Mouse (Mus musculus) midbrain, embryonic 13.5 days (tissue): ENCODE measurements around the gene Tbrg4. TPM values are rescaled to one million over a fixed set of nuclear protein-coding genes. Genes with fewer than 3 reads are reported as not detected.

Experiments used
- ATAC-seq: fragments of 200-750 bp; cut with Nextera tagmentation; 2 replicates; pipeline ENCODE4 v1.8.0; 2017; ENCODE audit warnings: mild to moderate bottlenecking, moderate TSS enrichment, moderate library complexity
- H3K27ac ChIP-seq: fragments of 300-500 bp; sonication (generic); 2 replicates; pipeline ENCODE4 v1.5.1; 2015; ENCODE audit warnings: inconsistent platforms, mild to moderate bottlenecking, moderate library complexity
- H3K27me3 ChIP-seq: fragments of 300-500 bp; sonication (generic); 2 replicates; pipeline ENCODE4 v1.6.1; 2015; ENCODE audit warnings: mild to moderate bottlenecking, inconsistent platforms
- H3K36me3 ChIP-seq: fragments of 300-500 bp; sonication (generic); 2 replicates; pipeline ENCODE4 v1.6.1; 2015; ENCODE audit warnings: mild to moderate bottlenecking, inconsistent platforms
- H3K4me1 ChIP-seq: fragments of 300-500 bp; sonication (generic); replicated peaks from 2 replicates; pipeline ENCODE4 v1.6.1; 2015; ENCODE audit warnings: inconsistent platforms
- H3K4me2 ChIP-seq: fragments of 300-500 bp; sonication (generic); replicated peaks from 2 replicates; pipeline ENCODE4 v1.6.1; 2015; ENCODE audit warnings: moderate library complexity, mild to moderate bottlenecking, inconsistent platforms
- H3K4me3 ChIP-seq: fragments of 300-500 bp; sonication (generic); replicated peaks from 2 replicates; pipeline ENCODE4 v1.5.1; 2015; ENCODE audit warnings: mild to moderate bottlenecking, inconsistent platforms
- H3K9ac ChIP-seq: fragments of 300-500 bp; sonication (generic); replicated peaks from 2 replicates; pipeline ENCODE4 v1.6.1; 2015; ENCODE audit warnings: mild to moderate bottlenecking, inconsistent platforms
- H3K9me3 ChIP-seq: fragments of 300-500 bp; sonication (generic); 2 replicates; pipeline ENCODE4 v1.6.1; 2016; ENCODE audit warnings: mild to moderate bottlenecking, inconsistent platforms
- WGBS: fragments of 180-500 bp; shearing (Covaris S2); methylation state at CpG from one replicate; pipeline ENCODE4 v1.1.7; 2015; 5-methylcytosine and 5-hydroxymethylcytosine counted together
- polyA plus RNA-seq: library from polyadenylated mRNA; unstranded; fragments of >200 nt; fragmentation: Nextera tagmentation; extraction: Ambion mirVana; gene quantifications from 2 replicates; pipeline ENCODE4 v1.2.1, GENCODE M21; 2015

Tbrg4 gene
- polyA plus RNA-seq, 1 experiment from 2014 or later, result 34.6 TPM

DNA sequence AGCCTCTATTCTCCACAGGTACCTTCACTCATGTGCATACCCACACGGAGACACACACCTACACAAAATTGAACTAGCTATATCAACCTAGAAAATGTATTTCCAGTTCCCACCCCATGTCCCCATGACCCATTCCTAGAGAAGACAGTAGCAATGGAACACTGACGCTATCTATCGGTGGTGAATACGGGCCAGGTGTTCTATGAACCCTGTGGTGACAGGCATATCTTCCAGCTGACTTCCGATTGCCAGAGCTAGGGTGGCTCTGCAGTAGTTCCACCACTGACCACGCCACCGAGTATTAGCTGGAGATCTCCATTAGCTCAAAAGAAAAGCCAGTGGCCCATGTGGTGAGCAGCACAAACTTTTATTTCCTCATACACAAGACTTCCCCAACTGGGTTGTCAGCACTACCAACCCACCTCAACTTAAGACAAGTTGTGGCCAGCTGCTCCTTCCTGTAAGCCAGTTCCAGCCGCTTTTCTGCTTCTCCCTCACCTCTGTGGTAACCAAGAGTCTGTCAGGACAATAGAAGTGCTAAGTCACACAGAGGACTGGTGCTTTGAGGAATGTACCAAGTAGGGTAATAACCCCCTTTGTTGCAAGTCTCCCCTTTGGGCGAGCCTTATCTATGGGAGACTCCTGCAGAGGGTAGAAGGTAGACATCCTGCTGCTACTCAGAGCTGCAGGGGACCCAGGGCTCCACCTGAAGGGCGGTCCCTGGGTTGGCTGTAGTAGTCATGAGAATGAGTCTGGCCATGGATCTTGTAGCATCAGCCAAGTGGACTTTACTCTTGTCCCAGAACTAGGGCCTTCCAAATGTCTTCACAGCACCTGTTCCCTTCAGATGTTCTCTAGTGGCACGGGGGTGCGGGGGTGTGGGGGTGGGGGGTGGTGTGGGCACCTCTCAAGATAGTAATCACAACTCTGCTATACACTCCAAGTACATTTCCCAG, 10.3 kb downstream of the Tbrg4 start:
- WGBS, result 92% methylated on average over 12 of the region's 12 CpGs
- no peaks in the 10 kb centered on the region for H3K9me3 ChIP-seq
- no peaks in the 10 kb centered on the region for H3K4me1 ChIP-seq
- peaks cover 87% of the 10 kb centered on the region for H3K36me3 ChIP-seq
- no peak overlapping the region for H3K27ac ChIP-seq
- no peaks in the 10 kb centered on the region for H3K27me3 ChIP-seq
- H3K9ac ChIP-seq, result no peak overlapping the region
- no peak overlapping the region for H3K4me3 ChIP-seq
- H3K4me2 ChIP-seq, result no peak overlapping the region
- ATAC-seq, result no peak

DNA sequence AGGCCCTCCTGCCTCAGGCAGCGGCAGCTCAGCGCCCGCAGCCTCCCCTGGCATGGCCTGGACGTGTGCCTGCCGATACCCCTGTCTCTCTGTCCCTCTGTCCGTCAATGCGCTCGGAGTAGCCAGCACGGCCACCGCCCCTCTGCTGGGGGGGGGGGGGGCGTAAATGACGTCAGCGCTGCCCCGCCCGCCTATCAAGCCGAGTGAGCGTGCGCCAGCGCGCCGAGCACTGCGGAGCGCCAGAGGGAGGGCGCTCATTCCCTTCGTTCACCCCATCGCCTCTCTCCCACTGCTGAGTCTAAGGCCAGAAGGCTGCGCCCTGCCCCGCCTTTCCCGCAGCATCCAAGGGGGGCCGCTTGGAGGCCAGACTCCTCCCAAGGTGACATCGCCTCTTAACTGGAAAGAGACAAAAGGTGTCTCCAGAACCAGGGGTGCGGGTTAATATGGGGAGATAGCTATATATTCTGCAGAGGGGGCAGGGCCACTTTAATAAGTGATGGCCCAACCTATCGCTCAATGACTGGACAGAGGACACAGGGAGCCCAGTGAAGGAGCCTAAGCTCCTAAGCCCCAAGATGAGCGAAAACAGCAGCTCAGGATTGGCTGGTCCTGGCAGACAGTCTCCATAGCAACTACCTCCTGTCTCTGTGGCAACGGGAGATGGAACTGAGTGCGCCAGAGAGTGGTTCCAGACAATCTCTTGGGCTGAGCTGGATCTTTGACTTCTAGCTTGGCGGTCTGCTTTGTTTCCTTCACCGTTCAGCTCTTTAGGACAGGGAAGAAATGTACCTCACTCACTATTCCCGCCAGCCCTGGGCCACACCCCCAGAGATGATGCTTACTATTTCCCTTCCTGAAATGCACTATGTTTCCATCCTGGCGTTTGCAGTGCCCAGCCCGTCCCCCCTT, 20.1 kb downstream of the Tbrg4 start, which contains the start of gene Nacad:
Gene Nacad (minus strand): TSS at position 563 of the 909 bp plus-strand sequence.
- no peaks in the 10 kb centered on the region for H3K9me3 ChIP-seq
- peak within 1 kb of the TSS; percentile 100 for H3K27ac ChIP-seq
- peak within 1 kb of the TSS; percentile 69 for H3K4me3 ChIP-seq
- H3K36me3 ChIP-seq, result peaks cover 27% of the 10 kb centered on the region
- H3K9ac ChIP-seq, result peak within 1 kb of the TSS; percentile 89
- ATAC-seq, result peak; percentile 95
- 1% methylated on average over 30 of the region's 41 CpGs for WGBS
- H3K4me1 ChIP-seq, result peaks cover 59% of the 10 kb centered on the region
- peak within 1 kb of the TSS; percentile 92 for H3K4me2 ChIP-seq
- H3K27me3 ChIP-seq, result no peaks in the 10 kb centered on the region

DNA sequence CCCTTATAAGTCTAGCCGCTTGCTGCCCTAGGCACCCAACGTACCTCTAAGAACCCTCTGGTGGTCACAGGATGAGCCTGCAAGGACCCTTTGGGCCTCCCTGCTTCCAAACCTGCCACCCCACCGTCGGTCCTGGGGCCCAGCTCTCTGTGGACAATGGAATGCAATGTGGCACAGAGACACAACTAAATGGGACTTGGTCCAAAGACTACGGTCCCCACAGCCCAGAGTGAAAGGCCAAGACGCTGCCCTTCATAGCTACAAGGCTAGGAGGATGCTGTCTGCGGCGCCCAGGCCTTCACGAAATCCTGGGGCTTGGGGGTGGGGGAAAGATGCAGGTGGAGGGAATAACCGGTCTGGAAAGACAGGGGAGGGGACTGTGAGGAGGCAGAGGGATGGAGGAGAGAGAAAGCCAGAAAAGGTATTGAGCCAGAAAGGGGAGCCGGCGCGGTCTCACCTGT, 20.8 kb downstream of the Tbrg4 start:
- Histone ChIP-seq H3K9ac (peak overlapping the region; percentile 89), H3K9me3 (no peaks in the 10 kb centered on the region), H3K36me3 (peaks cover 28% of the 10 kb centered on the region), H3K4me1 (peaks cover 66% of the 10 kb centered on the region), H3K27me3 (no peaks in the 10 kb centered on the region), H3K27ac (peak overlapping the region; percentile 100), H3K4me3 (peak overlapping the region; percentile 69), H3K4me2 (peak overlapping the region; percentile 92)
- ATAC-seq, result 0 out of 2 replicates have a peak, but pooled peaks have one; percentile 0
- WGBS, result 7% methylated on average over 12 of the region's 13 CpGs

- Histone ChIP-seq H3K4me3 (peak overlapping the region; percentile 69), H3K27ac (peak overlapping the region; percentile 100), H3K9me3 (no peaks in the 10 kb centered on the region), H3K9ac (peak overlapping the region; percentile 89), H3K27me3 (no peaks in the 10 kb centered on the region), H3K4me2 (peak overlapping the region; percentile 92), H3K36me3 (peaks cover 32% of the 10 kb centered on the region), H3K4me1 (peaks cover 70% of the 10 kb centered on the region)
- ATAC-seq, result no peak
Observed at GRCm38 (mm10) chr11:6604604-6604936, 21.3 kb downstream of the Tbrg4 start.

- Histone ChIP-seq H3K27me3 (no peaks in the 10 kb centered on the region), H3K4me1 (peaks cover 76% of the 10 kb centered on the region), H3K4me2 (peak overlapping the region; percentile 92), H3K9ac (peak overlapping the region; percentile 89), H3K36me3 (peaks cover 32% of the 10 kb centered on the region), H3K9me3 (no peaks in the 10 kb centered on the region), H3K4me3 (peak overlapping the region; percentile 69), H3K27ac (peak overlapping the region; percentile 100)
- 18% methylated on average over 12 of the region's 12 CpGs for WGBS
- ATAC-seq, result peak; percentile 32
Observed at GRCm38 (mm10) chr11:6603887-6604603, 21.8 kb downstream of the Tbrg4 start.

GRCm38 (mm10) chr11:6603224-6603623, 22.6 kb downstream of the Tbrg4 start:
- Histone ChIP-seq H3K4me2 (peak overlapping the region; percentile 92), H3K4me3 (peak overlapping the region; percentile 69), H3K9ac (peak overlapping the region; percentile 89), H3K36me3 (peaks cover 33% of the 10 kb centered on the region), H3K4me1 (peaks cover 84% of the 10 kb centered on the region), H3K9me3 (no peaks in the 10 kb centered on the region), H3K27ac (peak overlapping the region; percentile 100), H3K27me3 (no peaks in the 10 kb centered on the region)
- WGBS, result 84% methylated on average over 9 of the region's 9 CpGs
- ATAC-seq, result no peak

DNA sequence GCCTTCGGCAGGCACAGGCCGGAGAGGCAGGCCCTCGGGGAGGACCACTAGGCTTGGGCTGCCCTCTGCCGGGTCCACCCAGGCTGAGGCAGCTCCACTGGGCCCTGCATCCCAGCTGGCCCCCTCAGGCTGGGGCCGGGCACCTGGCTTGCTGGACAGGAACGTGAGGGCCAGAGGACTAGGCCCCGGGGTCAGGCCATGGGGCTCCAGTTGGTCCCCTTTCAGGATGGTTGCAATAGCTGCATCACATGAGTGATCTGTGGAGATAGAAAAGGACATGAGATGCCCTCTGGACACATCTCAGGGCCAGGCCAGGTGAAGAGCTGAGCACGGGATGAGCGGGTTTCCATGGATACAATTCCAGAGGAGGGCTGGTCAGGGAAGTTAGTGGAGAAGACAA, 23.2 kb downstream of the Tbrg4 start:
- Histone ChIP-seq H3K9ac (peak overlapping the region; percentile 89), H3K36me3 (peaks cover 39% of the 10 kb centered on the region), H3K27ac (no peak overlapping the region), H3K4me2 (peak overlapping the region; percentile 92), H3K4me3 (peak overlapping the region; percentile 69; the same call in 1 of the 2 replicates), H3K9me3 (no peaks in the 10 kb centered on the region), H3K4me1 (peaks cover 89% of the 10 kb centered on the region), H3K27me3 (no peaks in the 10 kb centered on the region)
- no peak for ATAC-seq
- 78% methylated on average over 9 of the region's 9 CpGs for WGBS

DNA sequence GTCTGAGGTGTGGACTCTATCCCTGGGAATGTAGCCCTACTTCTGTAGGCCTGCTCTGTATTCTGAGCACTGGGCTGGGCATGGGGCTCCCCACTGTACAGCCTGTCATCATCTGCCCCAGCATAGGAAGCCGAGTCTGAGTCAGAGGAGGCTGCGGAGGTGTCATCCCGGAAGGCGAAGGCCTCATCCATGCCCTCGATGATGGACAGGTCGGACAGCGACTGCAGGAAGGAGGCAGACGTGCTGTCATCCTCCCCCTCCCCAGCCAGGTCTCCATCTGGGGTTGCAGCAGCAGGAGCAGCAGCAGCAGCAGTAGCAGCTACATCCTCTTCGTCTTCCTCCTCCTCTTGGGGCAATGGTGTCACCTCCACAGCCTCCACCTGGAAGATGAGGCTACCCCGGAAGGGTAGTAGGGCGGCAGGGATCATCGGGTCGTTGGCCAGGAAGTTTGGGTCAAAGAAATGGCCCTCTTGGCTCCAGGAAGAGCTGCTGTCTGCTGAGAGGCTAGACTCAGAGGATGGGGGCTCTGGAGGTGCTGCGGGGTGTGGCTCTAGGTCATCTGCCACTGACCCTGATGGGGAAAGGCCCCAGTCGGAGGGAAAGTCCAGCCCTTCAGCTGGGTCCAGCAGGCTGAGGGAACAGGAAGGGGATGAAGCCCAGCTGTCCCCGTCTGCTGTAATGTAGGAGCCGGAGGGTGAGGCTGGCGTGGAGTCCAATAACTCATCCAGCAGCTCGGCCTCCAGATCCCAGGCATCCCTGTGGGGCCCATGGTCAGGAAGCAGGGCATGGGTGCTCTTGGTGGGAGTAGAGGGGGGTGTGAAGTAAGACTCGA, 24.0 kb downstream of the Tbrg4 start:
- no peak for ATAC-seq
- H3K27me3 ChIP-seq, result no peaks in the 10 kb centered on the region
- no peak overlapping the region for H3K4me3 ChIP-seq
- H3K9ac ChIP-seq, result no peak overlapping the region
- WGBS, result 84% methylated on average over 20 of the region's 20 CpGs
- H3K4me1 ChIP-seq, result peaks cover 85% of the 10 kb centered on the region
- H3K27ac ChIP-seq, result no peak overlapping the region
- H3K36me3 ChIP-seq, result peaks cover 47% of the 10 kb centered on the region
- peak overlapping the region; percentile 92; the same call in 1 of the 2 replicates for H3K4me2 ChIP-seq
- H3K9me3 ChIP-seq, result no peaks in the 10 kb centered on the region

GRCm38 (mm10) chr11:6600284-6600944, 25.5 kb downstream of the Tbrg4 start:
- Histone ChIP-seq H3K36me3 (peaks cover 62% of the 10 kb centered on the region), H3K27ac (peak overlapping the region; percentile 88)

DNA sequence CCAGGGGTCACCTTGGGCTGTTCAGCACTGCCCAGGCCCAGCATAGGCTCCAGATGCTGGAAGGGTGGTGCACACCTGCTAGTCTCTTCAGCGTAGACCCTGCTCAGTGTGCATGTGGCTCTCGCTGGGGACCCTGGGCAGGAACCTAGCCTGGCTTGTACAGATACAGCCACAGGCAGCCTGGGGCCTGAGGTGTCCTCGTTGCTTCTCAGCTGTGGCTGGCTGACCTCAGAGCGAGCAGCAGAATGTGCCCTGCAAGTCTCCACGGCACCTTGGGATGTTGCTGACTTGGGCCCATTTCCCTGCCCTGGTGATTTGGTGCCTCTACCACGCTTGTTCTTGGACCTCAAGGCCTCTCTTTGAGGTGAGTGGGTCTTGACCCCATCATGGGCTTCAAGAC, 26.0 kb downstream of the Tbrg4 start:
- ATAC-seq, result 0 out of 2 replicates have a peak, but pooled peaks have one; percentile 1
- H3K9ac ChIP-seq, result peak overlapping the region; percentile 63
- WGBS, result 87% methylated on average over 6 of the region's 6 CpGs
- H3K4me3 ChIP-seq, result peak overlapping the region; percentile 34; the same call in 1 of the 2 replicates
- no peaks in the 10 kb centered on the region for H3K27me3 ChIP-seq
- H3K4me2 ChIP-seq, result peak overlapping the region; percentile 59
- H3K27ac ChIP-seq, result peak overlapping the region; percentile 88
- no peaks in the 10 kb centered on the region for H3K9me3 ChIP-seq
- peaks cover 76% of the 10 kb centered on the region for H3K4me1 ChIP-seq
- H3K36me3 ChIP-seq, result peaks cover 67% of the 10 kb centered on the region

More at GRCm38 (mm10) chr11:6600284-6600944, 25.5 kb downstream of the Tbrg4 start:
- Histone ChIP-seq H3K9ac (0 out of 2 replicates have a peak overlapping the region, but pooled peaks have one; percentile 39), H3K4me2 (no peak overlapping the region), H3K27me3 (no peaks in the 10 kb centered on the region), H3K9me3 (no peaks in the 10 kb centered on the region), H3K4me1 (peaks cover 77% of the 10 kb centered on the region), H3K4me3 (no peak overlapping the region)
- ATAC-seq, result no peak
- WGBS, result 88% methylated on average over 8 of the region's 8 CpGs
